Mouse (Mus musculus) limb, embryonic 15.5 days (tissue): ENCODE data around the gene Pcolce. TPM values are rescaled to one million over a fixed set of nuclear protein-coding genes. Genes with fewer than 3 reads are reported as not detected.

Experiments used
- ATAC-seq: fragments of 200-750 bp; cut with Nextera tagmentation; 2 replicates; pipeline ENCODE4 v1.8.0; 2017; ENCODE audit warnings: low read depth, moderate TSS enrichment; ENCODE audit not compliant: insufficient number of reproducible peaks, low FRiP score, low TSS enrichment
- H3K27ac ChIP-seq: fragments of 300-500 bp; sonication (generic); 2 replicates; pipeline ENCODE4 v1.5.1; 2015; ENCODE audit warnings: moderate library complexity, mild to moderate bottlenecking, inconsistent platforms
- H3K27me3 ChIP-seq: fragments of 300-500 bp; sonication (generic); 2 replicates; pipeline ENCODE4 v1.6.1; 2015; ENCODE audit warnings: inconsistent platforms
- H3K36me3 ChIP-seq: fragments of 300-500 bp; sonication (generic); 2 replicates; pipeline ENCODE4 v1.6.1; 2015; ENCODE audit warnings: inconsistent platforms
- H3K4me1 ChIP-seq: fragments of 300-500 bp; sonication (generic); 2 replicates; pipeline ENCODE4 v1.6.1; 2015; ENCODE audit warnings: inconsistent platforms
- H3K4me2 ChIP-seq: fragments of 300-500 bp; sonication (generic); 2 replicates; pipeline ENCODE4 v1.6.1; 2015; ENCODE audit warnings: mild to moderate bottlenecking, inconsistent platforms
- H3K4me3 ChIP-seq: fragments of 300-500 bp; sonication (generic); 2 replicates; pipeline ENCODE4 v1.5.1; 2015; ENCODE audit warnings: mild to moderate bottlenecking, inconsistent platforms
- H3K9ac ChIP-seq: fragments of 300-500 bp; sonication (generic); 2 replicates; pipeline ENCODE4 v1.6.1; 2015; ENCODE audit warnings: inconsistent platforms
- H3K9me3 ChIP-seq: fragments of 300-500 bp; sonication (generic); 2 replicates; pipeline ENCODE4 v1.6.1; 2016; ENCODE audit warnings: inconsistent platforms
- WGBS: fragments of 180-500 bp; shearing (Covaris S2); methylation state at CpG from one replicate; pipeline ENCODE4 v1.1.7; 2015; 5-methylcytosine and 5-hydroxymethylcytosine counted together
- polyA plus RNA-seq: library from polyadenylated mRNA; unstranded; fragments of >200 nt; fragmentation: Nextera tagmentation; extraction: Ambion mirVana; gene quantifications from 2 replicates; pipeline ENCODE4 v1.2.1, GENCODE M21; 2015

The Pcolce gene
- polyA plus RNA-seq, 1 experiment from 2014 or later = 303 TPM

DNA sequence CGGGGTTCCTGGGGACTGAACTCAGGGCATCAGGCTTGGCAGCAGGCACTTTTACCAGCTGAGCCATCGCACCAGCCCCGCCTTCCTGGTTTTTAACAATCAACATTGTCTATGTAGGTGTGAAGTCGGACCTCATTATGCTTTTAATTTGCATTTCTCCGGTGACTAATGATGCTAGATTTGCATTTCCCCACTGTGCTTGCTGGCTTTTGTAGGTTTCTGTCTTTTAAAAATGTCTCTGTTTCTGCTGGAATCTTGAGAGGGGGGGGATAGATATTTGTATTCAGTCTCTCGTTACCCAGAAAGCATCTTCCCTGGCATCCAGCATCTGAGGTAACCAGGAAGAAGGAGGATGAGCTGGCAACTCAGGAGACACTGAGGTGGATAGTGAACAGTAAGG is 52.0 kb downstream of the Pcolce start:
- no peaks in the 10 kb centered on the region for H3K4me1 ChIP-seq
- no peak overlapping the region for H3K27ac ChIP-seq

More for the DNA sequence above, 52.0 kb downstream of the Pcolce start:
- H3K9me3 ChIP-seq = no peaks in the 10 kb centered on the region
- 61% methylated on average over 6 of the region's 6 CpGs for WGBS
- no peak overlapping the region for H3K9ac ChIP-seq
- H3K27me3 ChIP-seq = no peaks in the 10 kb centered on the region
- no peak overlapping the region for H3K4me2 ChIP-seq
- no peak overlapping the region for H3K4me3 ChIP-seq
- ATAC-seq = no peak
- H3K36me3 ChIP-seq = no peaks in the 10 kb centered on the region

Other genes starting within 250 kb of the Pcolce start
- 0.10 and 0.13 TPM in 2 replicates for gene Zan, start 136.7 kb downstream of the Pcolce start, polyA plus RNA-seq
- gene Pop7, start 111.3 kb downstream of the Pcolce start, polyA plus RNA-seq = 46.5 and 46.7 TPM in 2 replicates
- 10.3 and 12.0 TPM in 2 replicates for gene Gigyf1, start 95.2 kb downstream of the Pcolce start, polyA plus RNA-seq
- gene Epo, start 80.5 kb downstream of the Pcolce start, polyA plus RNA-seq = 0.26 TPM in 1 of 2 replicates, not detected in the other
- 350 and 394 TPM in 2 replicates for gene Gnb2, start 80.3 kb downstream of the Pcolce start, polyA plus RNA-seq
- gene Actl6b, start 60.3 kb downstream of the Pcolce start, polyA plus RNA-seq = 0.35 and 0.36 TPM in 2 replicates
- 1.4 and 1.6 TPM in 2 replicates for gene Tfr2, start 43.9 kb downstream of the Pcolce start, polyA plus RNA-seq
- gene Mospd3, start 12.7 kb downstream of the Pcolce start, polyA plus RNA-seq = 40.6 and 41.8 TPM in 2 replicates
- 0.09 TPM in 1 of 2 replicates, not detected in the other for gene Fbxo24, start 15.2 kb upstream of the Pcolce start, polyA plus RNA-seq
- 32.8 and 34.1 TPM in 2 replicates for gene Lrch4, start 15.3 kb upstream of the Pcolce start, polyA plus RNA-seq
- gene Gm20605, start 15.4 kb upstream of the Pcolce start, polyA plus RNA-seq = 8.0 and 8.5 TPM in 2 replicates
- gene Sap25, start 27.6 kb upstream of the Pcolce start, polyA plus RNA-seq = 4.8 and 6.0 TPM in 2 replicates
- gene Irs3, start 31.9 kb upstream of the Pcolce start, polyA plus RNA-seq = 0.19 and 0.38 TPM in 2 replicates
- 15.9 and 17.4 TPM in 2 replicates for gene Agfg2, start 70.9 kb upstream of the Pcolce start, polyA plus RNA-seq
- gene Nyap1, start 127.8 kb upstream of the Pcolce start, polyA plus RNA-seq = 1.9 and 3.5 TPM in 2 replicates
- gene Tsc22d4, start 131.9 kb upstream of the Pcolce start, polyA plus RNA-seq = 169 and 197 TPM in 2 replicates
- 22.2 and 27.8 TPM in 2 replicates for gene Ppp1r35, start 165.1 kb upstream of the Pcolce start, polyA plus RNA-seq
- 8.7 and 9.2 TPM in 2 replicates for gene Mepce, start 173.9 kb upstream of the Pcolce start, polyA plus RNA-seq
- 19.7 and 24.4 TPM in 2 replicates for gene Zcwpw1, start 174.0 kb upstream of the Pcolce start, polyA plus RNA-seq
- 0.58 and 1.2 TPM in 2 replicates for gene Pilra, start 222.5 kb upstream of the Pcolce start, polyA plus RNA-seq
- gene Pilrb1, start 244.3 kb upstream of the Pcolce start, polyA plus RNA-seq = 0.29 and 0.40 TPM in 2 replicates